Mouse (Mus musculus) gastrocnemius, adult 2 months (tissue): ENCODE measurements around the gene Cep19. TPM values are rescaled to one million over a fixed set of nuclear protein-coding genes. Genes with fewer than 3 reads are reported as not detected.

Experiments used
- DNase-seq: peaks from one replicate; pipeline ENCODE4 v3.0.0; 2022
- H3K27ac ChIP-seq: fragments of 200-600 bp; 2 replicates; pipeline ENCODE4 v1.8.1; 2022; ENCODE audit warnings: mild to moderate bottlenecking
- H3K4me3 ChIP-seq: fragments of 200-600 bp; 2 replicates; pipeline ENCODE4 v1.8.1; 2022; ENCODE audit warnings: mild to moderate bottlenecking, moderate library complexity
- CTCF ChIP-seq: fragments of 200-600 bp; IDR thresholded peaks from 2 replicates; pipeline ENCODE4 v1.8.1; 2022; ENCODE audit warnings: antibody characterized with exemption, mild to moderate bottlenecking, moderate library complexity
- intact Hi-C: fragments of 180-260 bp; cut with DNase I; formaldehyde crosslinking; loops from one replicate; pipeline ENCODE4 v1.15.1; 2025
- total RNA-seq, 2 experiments: library from RNA; stranded (reverse); gene quantifications; 2 replicates each; pipeline ENCODE4 v1.2.3; 2021

The Cep19 gene
- total RNA-seq, 2 experiments from 2014 or later: 8.3 to 8.4 TPM

- Histone ChIP-seq H3K27ac (no peak overlapping the region), H3K4me3 (no peak overlapping the region)
- TF ChIP-seq CTCF: peak; percentile 32; the same call in 1 of the 2 replicates
- intact Hi-C loops: no loop called here
- DNase-seq: no peak
These were observed 11.5 kb downstream of the Cep19 start for GRCm38 (mm10) chr16:32110951-32111699.

DNA sequence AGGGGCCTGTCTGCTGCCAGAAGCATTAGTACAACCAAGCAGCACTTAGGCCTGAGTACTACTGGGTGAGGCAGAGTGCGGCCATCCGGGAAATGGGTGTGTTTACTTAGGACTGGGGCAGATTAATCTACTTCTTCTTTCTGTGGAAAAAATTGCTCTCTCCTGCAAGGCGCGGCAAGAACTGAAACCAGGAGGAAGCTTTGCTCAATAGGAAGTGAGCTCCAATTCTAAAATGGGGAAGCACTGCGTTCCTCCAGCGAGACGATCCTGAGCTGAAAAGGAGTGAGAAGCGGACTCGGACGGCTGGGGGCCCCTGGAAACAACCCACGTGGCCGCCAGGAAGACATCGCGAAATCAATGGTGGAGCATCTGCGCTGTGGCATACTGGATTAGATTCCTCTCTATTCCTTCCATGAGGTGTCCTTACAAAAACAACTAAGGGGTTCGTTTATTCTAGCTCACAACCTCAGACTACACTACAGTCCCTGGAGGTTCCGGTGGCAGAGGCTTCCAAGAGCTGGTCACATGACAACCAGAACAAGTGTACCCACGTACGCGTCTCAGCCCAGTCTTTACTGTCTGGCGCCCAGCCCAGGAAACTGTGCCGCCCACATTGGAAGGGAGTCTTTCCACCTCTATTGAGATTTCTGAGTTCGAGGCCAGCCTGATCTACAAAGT is 14.1 kb downstream of the Cep19 start:
- no peak for TF ChIP-seq CTCF
- Histone ChIP-seq H3K4me3 (peak overlapping the region; percentile 56), H3K27ac (peak overlapping the region; percentile 67)
- DNase-seq: peak; percentile 69
- intact Hi-C loops: loop anchor here (2.0 kb wide), 1 partner anchor 385 kb away; no protein-coding TSS in a partner anchor

GRCm38 (mm10) chr16:32114406-32114805 is 14.8 kb downstream of the Cep19 start:
- Histone ChIP-seq H3K27ac (peak overlapping the region; percentile 67), H3K4me3 (no peak overlapping the region)
- TF ChIP-seq CTCF: no peak
- intact Hi-C loops: loop anchor here (2.0 kb wide), 1 partner anchor 384 kb away; no protein-coding TSS in a partner anchor
- no peak for DNase-seq

DNA sequence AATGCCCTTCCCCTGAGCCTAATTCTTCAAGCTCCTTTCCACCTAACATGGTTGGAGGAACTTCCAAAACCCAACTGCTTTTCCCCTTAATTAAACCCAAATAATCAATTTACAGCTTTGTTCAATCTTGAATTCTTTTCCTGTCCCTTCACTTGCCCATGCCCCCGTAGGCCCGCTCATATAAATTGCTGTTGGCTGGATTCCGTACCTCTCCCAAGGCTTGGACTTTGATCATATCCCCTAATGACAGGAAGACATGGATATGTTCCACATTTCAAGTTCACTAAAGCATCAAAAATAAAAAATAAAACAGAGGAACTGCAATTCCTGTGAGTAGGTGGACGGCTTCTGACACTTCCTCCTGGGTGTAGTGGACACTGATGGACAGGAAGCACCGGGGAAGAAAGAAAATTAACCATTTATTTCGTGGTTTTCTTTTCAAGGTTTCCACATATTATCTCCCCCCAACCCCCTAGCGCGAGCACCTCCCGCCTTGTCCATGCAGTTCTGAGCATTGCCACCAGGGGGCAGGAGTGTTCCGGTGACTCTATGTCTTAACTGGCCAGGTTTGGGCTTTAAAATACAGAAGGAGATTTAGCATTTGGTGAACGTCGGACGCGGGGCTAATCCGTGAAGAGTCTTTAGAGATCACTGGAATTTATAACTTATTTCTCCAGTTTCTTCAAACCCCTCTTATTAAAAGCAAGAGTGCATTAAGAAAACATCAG is 15.5 kb downstream of the Cep19 start:
- DNase-seq: peak; percentile 84
- Histone ChIP-seq H3K27ac (peak overlapping the region; percentile 48), H3K4me3 (peak overlapping the region; percentile 26; the same call in 1 of the 2 replicates)
- intact Hi-C loops: loop anchor here (2.0 to 5.0 kb wide), 2 partner anchors 87 to 384 kb away; no protein-coding TSS in a partner anchor
- no peak; the same call in 1 of the 2 replicates for TF ChIP-seq CTCF

GRCm38 (mm10) chr16:32115781-32116180 is 16.2 kb downstream of the Cep19 start:
- Histone ChIP-seq H3K27ac (no peak overlapping the region), H3K4me3 (no peak overlapping the region)
- no peak for DNase-seq
- TF ChIP-seq CTCF: no peak
- intact Hi-C loops: loop anchor here (2.0 to 5.0 kb wide), 2 partner anchors 87 to 383 kb away; no protein-coding TSS in a partner anchor

DNA sequence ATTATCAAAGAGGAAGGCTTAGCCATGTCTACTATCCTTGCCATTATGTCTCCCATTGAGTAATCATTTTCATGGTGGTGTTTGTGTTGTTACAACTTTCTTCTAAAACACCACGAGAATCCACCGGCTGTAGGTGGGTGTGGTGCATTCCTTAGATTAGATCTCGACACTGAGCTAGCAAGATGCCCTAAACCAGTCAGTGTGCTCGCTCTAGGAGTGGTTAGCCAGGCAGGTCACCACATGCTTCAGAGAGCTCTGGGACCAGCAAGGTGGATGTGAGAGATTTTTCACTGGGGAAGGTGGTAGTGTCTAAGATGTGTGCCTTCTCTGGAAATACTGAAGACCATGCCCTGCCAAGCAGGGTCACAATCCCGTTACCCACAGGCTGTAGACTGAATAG is 16.6 kb downstream of the Cep19 start:
- no peak for DNase-seq
- Histone ChIP-seq H3K27ac (no peak overlapping the region), H3K4me3 (no peak overlapping the region)
- intact Hi-C loops: loop anchor here (5.0 kb wide), 1 partner anchor 86 kb away; no protein-coding TSS in a partner anchor
- no peak for TF ChIP-seq CTCF

GRCm38 (mm10) chr16:32120454-32120853 is 20.9 kb downstream of the Cep19 start:
- Histone ChIP-seq H3K27ac (no peak overlapping the region), H3K4me3 (no peak overlapping the region)
- peak; percentile 4; the same call in 1 of the 2 replicates for TF ChIP-seq CTCF
- no peak for DNase-seq
- intact Hi-C loops: no loop called here

- intact Hi-C loops: no loop called here
- no peak for TF ChIP-seq CTCF
- DNase-seq: no peak
- no peak overlapping the region for H3K27ac ChIP-seq
- H3K4me3 ChIP-seq: no peak overlapping the region
These were observed 24.4 kb downstream of the Cep19 start for GRCm38 (mm10) chr16:32124020-32124419.

DNA sequence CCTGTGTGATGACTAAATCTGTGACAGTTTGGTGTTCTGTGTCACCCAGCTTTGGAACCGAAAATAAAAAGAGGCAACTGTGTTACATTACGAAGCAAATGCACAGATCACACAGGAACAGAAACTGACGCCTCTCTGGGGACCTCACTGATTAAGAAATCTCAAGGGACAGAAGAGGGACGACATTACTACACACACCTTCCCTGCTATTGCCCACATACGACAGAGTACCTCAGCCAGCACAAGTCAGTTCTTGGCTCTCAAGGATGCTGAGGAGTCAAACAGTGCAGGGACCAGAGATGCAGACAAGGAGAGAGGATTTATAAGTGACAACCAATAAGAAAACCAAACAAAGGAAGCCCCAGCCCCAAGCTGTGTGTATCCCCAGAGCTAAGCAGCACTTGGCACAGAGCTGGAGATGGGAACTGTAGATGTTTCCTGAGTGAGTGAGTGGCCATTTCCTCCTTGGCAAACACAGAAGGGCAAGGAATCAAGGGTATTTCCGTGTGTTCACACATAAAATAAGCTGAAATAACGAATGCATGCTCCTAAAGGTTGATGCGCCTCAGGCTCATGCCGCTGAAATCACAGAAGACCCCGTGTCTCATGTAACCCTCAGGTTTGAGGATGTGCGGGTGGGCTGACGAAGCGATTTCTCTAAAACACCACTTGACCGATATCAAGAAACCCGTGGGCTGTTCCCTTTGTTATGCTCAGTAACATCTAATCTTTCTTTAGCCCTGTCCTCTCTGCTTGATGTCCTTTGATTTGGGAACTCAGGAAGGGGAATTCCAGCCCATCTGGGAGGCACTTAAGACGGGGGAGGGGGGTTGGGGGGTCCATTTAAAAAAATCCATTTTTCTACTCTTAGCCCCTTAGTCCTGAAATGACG is 25.1 kb downstream of the Cep19 start:
- Histone ChIP-seq H3K27ac (peak overlapping the region; percentile 38; the same call in 1 of the 2 replicates), H3K4me3 (peak overlapping the region; percentile 45)
- DNase-seq: no peak
- intact Hi-C loops: no loop called here
- TF ChIP-seq CTCF: no peak

DNA sequence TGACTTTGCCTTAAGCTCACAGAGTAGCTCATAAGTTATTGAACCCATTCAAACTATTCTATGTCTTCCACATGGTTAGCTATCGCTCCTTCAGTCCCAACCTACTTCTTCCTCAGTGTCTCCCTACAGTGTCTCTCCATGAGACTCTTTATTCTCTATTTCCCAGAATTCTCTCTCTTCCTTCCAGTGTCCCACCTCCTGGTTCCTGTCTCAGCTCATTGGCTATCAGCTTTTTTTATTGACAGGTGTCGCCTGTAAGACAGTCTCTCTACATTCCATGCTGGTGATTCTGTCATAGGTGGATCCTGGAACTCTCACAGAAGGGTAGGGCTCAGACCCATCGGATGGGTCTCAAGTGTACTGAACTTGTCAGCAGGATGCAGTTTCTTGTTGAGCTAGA is 25.8 kb downstream of the Cep19 start:
- no peak for DNase-seq
- Histone ChIP-seq H3K27ac (no peak overlapping the region), H3K4me3 (no peak overlapping the region)
- TF ChIP-seq CTCF: no peak
- intact Hi-C loops: no loop called here

GRCm38 (mm10) chr16:32127046-32127445 is 27.4 kb downstream of the Cep19 start:
- Histone ChIP-seq H3K4me3 (no peak overlapping the region), H3K27ac (peak overlapping the region; percentile 43)
- intact Hi-C loops: no loop called here
- DNase-seq: no peak
- TF ChIP-seq CTCF: no peak
